Comparison of ENCODE assay signal across 15 mouse cellular contexts in genomic region chr2:27128990-27129389, GRCm38 (mm10). TPM values are rescaled to one million over a fixed set of nuclear protein-coding genes. Genes with fewer than 3 reads are reported as not detected.
"Had no signal": no experiment of that assay in that cellular context is flagged by ENCODE, and none has a peak within 500 bp of the region (broad histone marks: within the 10 kb centered on the region; RNA-seq: fewer than 3 reads in every experiment).

No protein-coding gene starts in this region.

- H3K9ac ChIP-seq: kidney, embryonic 15.5 days; limb, embryonic 12.5 days; liver, embryonic 13.5 days; liver, postnatal 0 days; lung, embryonic 15.5 days; neural tube, embryonic 13.5 days had no signal

- H3K36me3 ChIP-seq: kidney, embryonic 15.5 days; limb, embryonic 12.5 days; liver, embryonic 13.5 days; lung, embryonic 15.5 days; midbrain, embryonic 10.5 days; neural tube, embryonic 13.5 days had no signal

- H3K4me2 ChIP-seq: kidney, embryonic 15.5 days; limb, embryonic 12.5 days; liver, embryonic 13.5 days; lung, embryonic 15.5 days; neural tube, embryonic 13.5 days had no signal

- DNase-seq: kidney, adult 2 months; kidney, postnatal 14 days; liver; liver, embryonic 13.5 days; liver, postnatal 0 days; midbrain, embryonic 14.5 days; retina, postnatal 1 day; thymus, adult 18-20 months; thymus, postnatal 14 days had no signal

- ATAC-seq: liver, postnatal 0 days had no signal

- H3K4me1 ChIP-seq: kidney, embryonic 15.5 days; liver, embryonic 13.5 days; lung, embryonic 15.5 days; midbrain, embryonic 10.5 days; neural tube, embryonic 13.5 days had no signal

- H3K27ac ChIP-seq: kidney, embryonic 15.5 days; limb, embryonic 12.5 days; liver, embryonic 13.5 days; lung, embryonic 15.5 days; midbrain, embryonic 10.5 days; neural tube, embryonic 13.5 days had no signal

- H3K27me3 ChIP-seq: kidney, embryonic 15.5 days; liver, embryonic 13.5 days; lung, embryonic 15.5 days; neural tube, embryonic 13.5 days had no signal

- H3K9me3 ChIP-seq: kidney, embryonic 15.5 days; limb, embryonic 12.5 days; liver, embryonic 13.5 days; lung, embryonic 15.5 days; neural tube, embryonic 13.5 days had no signal

- H3K4me3 ChIP-seq: kidney, embryonic 15.5 days; limb, embryonic 12.5 days; liver, embryonic 13.5 days; lung, embryonic 15.5 days; midbrain, embryonic 10.5 days; neural tube, embryonic 13.5 days had no signal

RNA-seq across cellular contexts. Expression of gene Fam163b, which starts 13.3 kb away (rescaled TPM):
- polyA plus RNA-seq: liver, postnatal 0 days; stomach, embryonic 14.5 days had no signal

RNA-seq across cellular contexts. Expression of gene Dbh, which starts 36.0 kb away (rescaled TPM):
- polyA plus RNA-seq: liver, postnatal 0 days had no signal

RNA-seq across cellular contexts. Expression of gene Mymk, which starts 57.0 kb away (rescaled TPM):
- polyA plus RNA-seq: liver, postnatal 0 days; midbrain, embryonic 10.5 days; midbrain, embryonic 14.5 days; stomach, embryonic 14.5 days had no signal
